Mouse (Mus musculus): ENCODE data around the gene Gm4969.

GRCm38 (mm10) chr7:19164978-19165377 lies 46.8 kb upstream of the Gm4969 start:
- TF ChIP-seq CTCF (IDR thresholded peaks at IDR 0.05; ENCODE audit: extremely low read depth, insufficient read depth, low read length) (no peak), POLR2A (IDR thresholded peaks at IDR 0.05; ENCODE audit: extremely low read depth, insufficient read depth, low read length) (no peak)

Measured in cortical plate, adult 2 months (tissue).